Mouse (Mus musculus): ENCODE data around the gene Epha4.

Epha4 gene

DNA sequence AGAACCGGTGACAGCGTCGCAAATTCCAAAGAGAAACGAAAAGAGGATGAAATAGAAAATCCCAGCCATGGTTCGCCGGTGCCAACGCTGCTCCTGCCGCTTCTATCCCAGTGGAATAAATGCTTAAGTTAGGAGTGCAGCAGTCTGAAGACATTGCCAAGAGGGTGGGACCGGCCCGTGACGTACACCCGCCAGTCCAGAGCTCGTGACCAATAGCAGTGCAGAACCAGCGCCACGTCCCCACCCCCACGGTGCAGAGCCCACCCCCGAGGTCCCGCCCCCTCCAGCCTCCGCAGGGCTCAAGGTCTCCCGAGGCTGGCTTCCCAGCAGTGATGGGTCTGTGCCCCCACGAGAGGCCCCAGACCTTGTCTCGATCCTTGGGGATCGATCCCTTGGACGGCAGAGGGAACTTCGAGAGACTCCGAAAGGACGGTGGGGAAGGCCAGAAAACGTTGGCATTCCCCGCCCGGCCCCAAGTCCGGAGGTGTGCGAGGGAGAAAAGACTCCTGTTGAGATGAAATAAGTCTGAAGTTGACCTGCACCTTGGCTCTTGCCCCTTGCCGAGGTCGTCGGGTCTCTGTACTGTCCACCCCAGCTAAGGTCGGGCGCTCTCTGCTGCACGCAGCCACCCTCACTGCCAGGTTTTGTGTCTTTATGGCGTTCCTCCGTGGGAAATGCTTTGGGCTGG is at the start of gene Epha4:
Gene Epha4 (minus strand): TSS at position 126 of the 688 bp plus-strand sequence.
- DNase-seq (ENCODE audit: low read depth, low spot score), result peak; percentile 95

DNA sequence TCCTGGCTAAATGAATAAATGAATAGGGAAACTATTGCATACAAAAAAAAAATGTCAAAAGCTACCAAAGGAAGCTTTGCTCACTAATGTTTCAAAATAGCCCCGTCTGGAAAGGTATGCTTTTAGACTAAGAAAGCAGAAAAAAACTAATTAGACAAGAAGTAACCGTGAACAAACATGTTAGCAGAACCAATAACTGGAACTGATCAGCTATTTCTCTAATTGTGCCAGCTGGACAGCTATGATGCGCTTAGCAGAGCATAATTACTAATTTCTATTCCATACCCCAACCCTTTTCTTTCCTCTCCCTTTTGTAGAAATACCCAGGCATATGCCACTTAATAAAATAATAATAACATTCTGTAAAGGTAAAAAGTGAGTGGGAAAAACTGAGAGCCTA is 41.3 kb upstream of the Epha4 start:
- no peak for DNase-seq (ENCODE audit: low read depth, low spot score)

DNA sequence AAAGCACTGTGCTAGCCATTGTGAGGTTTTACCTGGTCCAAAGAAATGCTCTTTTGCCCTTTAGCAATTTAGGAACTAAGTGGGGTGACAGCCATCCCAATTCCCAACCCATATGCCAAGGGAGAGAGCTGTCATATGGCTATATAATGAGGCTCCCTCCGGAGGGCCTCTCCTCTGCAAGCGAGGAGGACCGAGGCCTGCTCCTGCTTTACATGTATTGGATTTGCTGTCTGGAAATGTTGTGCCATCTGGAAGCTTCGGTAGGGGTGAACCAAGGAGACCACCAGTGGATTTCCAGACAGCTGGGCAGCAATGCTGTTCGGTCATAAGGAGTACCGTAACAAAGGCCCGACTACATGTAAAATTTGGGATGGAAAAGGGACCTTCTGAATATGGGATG is 37.0 kb upstream of the Epha4 start:
- DNase-seq (ENCODE audit: low read depth, low spot score), result no peak

DNA sequence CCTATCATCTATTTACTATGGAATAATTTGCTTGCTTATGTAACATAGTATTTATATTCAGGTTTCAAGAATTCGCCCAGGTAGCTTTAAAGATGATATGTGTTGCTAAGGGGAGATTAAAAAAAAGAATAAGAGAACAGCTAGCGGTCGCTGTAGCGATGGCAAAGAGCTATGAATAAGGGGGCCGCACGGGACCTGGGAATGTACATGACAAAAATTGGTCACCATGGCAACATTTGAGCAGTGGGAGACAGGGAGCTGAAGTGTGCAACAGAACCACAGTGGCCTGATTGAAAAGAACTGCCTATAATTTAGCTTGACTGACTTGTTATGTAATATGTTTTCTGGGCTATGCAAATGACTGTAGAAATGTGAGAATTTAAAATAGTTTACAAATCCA is 30.8 kb upstream of the Epha4 start:
- peak; percentile 88 for DNase-seq (ENCODE audit: low read depth, low spot score)

DNA sequence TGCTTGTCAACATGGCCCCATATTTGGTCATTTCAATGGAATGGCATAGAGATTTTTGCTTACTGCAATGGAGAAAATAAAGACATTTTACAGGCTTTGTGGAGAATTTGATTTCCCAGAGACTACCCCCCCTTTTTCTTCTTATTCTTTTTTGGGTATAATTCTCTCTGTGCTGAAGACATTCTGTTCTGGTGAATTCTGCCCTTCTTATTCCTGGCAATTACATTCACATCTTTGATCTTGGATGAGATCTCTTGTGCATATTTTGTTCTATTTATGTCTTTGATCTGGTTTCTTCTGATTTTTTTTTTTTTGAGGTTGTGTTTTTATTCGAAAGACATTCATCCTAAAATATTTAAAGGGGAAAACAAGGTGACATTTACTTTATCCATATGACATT is 30.1 kb upstream of the Epha4 start:
- peak; percentile 66 for DNase-seq (ENCODE audit: low read depth, low spot score)

DNA sequence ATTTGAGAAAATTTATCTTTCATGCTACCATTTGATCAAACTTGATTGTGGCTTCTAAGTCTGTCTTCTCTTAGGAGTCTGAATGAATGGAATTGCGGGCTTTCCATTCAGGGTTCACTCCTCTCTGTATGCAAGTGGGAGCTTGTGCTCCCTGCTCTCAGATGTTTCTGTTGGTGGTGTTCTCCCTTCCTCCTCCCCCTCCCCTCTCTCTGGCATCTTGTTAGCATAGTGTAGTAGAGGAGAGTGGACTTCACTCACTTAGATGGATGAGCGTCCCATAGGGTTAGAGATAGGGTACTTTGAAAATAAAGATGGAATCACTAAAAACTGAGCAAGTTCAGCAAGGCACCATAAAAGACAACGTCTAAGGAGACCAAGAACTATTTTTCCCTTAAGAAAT is 29.4 kb upstream of the Epha4 start:
- no peak for DNase-seq (ENCODE audit: low read depth, low spot score)

DNA sequence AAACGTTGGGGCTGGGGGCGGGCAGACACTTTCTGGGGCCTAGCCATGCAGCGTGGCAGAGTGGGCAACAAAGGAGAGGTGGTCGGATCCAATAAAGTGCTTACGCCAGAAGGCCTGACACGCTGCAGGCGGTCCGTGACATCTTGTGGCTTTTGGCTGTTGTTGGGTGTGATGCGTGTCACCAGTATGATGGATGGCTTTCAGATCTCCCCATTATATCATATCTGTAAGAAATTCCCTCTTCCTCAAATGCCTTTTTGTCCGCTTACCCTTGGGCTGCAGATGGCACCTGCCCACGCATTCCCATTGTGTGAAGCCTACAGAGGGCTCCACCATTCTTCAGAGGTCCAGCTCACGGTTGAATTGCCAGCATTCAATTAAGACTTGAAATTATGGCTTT is 25.1 kb upstream of the Epha4 start:
- no peak for DNase-seq (ENCODE audit: low read depth, low spot score)

DNA sequence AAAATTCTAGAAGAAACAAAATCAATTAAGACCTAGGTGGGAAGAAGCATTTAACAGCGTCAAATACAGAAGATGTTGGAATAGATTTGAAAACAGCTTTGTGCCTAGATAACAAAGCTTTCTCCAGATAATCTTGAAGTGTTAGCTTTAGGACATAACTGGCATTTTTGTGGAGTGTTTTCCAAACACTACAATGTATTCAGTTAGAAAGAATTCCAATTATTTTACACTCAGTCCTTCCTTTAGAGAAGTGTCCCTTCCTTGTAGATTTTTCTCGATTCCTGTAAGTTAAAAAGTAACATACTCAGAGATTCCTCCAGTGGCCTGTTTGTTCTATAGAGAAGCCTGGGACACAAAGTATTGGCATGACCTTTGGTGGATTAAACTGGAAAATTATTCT is 23.7 kb upstream of the Epha4 start:
- DNase-seq (ENCODE audit: low read depth, low spot score), result no peak

DNA sequence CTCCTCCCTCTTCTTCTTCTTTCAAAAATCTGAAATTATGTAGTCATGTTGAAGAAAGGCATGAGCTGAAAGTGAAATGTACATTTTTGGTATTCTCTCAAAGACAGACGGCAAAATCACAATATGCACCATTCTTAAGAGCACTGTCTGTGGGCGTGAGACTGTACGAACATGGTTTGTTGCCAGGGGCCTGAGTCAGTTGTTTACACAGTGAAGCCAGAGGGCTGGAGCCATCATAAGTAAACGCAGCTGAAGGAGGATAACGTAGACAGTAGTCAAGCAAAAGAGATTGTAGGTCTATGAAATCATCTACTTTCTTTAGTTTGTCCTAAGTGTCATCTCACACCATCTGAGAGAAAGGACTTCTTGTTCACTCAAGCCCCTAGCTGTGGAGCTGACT is 21.0 kb upstream of the Epha4 start:
- peak; percentile 69 for DNase-seq (ENCODE audit: low read depth, low spot score)

DNA sequence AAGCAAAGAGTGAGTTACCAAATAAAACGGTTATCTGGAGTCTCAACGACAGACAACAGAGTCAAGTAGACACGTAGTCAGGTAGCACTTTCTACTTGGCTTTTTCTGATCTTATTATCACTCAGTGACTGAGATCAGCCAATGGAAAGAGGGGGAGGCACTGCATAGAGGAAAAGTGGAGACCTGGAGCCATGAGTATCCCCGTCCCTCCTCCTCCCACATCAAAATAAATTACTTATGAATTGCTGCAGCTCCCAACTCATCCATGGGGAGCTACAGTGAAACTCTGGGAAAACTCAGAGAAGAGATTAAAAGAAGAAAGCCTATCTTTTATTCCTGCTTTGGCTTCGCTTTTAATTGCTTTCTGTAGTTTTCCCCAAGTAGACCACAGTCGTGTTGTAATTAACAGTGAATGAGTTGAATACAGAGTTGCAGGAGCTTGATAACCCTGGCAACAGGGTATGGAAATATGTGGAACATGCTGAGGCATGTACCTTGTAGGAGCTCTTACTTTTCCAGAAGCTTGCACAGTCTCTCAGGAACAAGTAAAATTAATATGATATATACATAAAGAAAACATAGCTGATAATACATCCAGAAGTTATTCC is 17.8 kb upstream of the Epha4 start:
- no peak for DNase-seq (ENCODE audit: low read depth, low spot score)

DNA sequence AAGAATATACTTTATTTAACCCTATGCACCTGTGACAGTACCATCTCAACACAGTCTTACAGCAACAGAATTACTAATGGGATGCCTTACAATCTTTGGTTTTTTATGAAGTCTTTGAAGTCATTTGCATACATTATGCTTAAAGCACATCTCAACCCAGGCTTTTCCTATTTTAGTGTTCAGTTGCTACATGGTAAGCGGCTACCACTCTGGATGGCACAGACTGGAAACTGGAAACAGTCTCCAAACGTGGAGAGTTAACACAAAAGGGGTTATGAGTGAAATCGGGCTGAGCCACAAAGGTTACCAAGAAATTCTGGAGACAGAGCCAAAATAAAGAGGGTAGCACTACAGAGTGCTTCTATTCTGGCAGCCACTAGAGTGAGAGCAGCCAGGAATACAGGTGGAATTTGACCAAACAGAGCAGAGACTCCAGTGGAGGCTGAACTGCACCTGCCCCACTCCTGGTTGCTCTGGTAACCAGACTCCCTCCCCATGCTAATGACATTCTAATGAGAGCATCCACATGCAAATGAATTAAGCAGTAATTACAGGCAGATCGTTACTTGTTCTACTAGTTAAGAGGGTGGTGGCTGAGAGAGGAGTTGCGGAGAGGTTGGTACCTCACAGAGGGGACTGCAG is 17.2 kb upstream of the Epha4 start:
- DNase-seq (ENCODE audit: low read depth, low spot score), result peak; percentile 46

DNA sequence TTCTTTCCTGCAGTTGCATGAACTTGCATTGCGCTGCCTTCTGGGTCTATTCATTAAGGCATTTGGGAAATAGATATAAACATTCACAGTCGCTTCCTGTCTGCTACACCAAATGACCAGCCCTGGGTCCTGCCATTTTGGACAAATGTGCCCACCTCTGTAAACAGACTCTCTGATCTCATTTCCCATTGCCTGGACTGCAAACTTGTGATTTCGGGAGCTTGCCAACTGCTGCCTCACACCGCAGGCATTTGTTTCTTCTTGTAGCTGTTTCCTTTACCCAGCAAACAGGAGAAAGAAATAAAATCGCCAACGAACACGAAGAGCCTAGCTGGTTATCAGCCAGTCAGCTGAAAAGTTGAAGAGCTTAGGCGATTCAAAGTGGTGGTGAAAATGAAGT is 10.2 kb upstream of the Epha4 start:
- DNase-seq (ENCODE audit: low read depth, low spot score), result no peak

DNA sequence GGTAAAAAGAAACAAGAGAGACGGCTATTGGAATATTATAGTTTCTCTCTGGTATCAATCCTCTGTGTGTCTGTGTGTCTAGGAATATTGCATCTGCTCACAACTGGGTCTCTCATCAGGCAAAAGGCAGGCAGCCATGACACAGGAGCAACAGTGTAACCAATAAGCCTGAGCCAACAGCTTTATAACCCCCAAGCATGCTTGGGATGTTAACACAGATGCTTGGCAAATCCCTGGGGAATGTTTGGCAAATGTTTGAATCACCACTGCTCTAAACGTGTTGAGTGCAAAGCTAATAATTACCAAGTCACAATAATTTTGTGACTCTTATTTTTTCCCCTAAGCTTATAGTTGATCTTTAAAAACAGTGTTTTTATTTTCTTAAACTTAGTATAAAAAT is 8.5 kb upstream of the Epha4 start:
- no peak for DNase-seq (ENCODE audit: low read depth, low spot score)

DNA sequence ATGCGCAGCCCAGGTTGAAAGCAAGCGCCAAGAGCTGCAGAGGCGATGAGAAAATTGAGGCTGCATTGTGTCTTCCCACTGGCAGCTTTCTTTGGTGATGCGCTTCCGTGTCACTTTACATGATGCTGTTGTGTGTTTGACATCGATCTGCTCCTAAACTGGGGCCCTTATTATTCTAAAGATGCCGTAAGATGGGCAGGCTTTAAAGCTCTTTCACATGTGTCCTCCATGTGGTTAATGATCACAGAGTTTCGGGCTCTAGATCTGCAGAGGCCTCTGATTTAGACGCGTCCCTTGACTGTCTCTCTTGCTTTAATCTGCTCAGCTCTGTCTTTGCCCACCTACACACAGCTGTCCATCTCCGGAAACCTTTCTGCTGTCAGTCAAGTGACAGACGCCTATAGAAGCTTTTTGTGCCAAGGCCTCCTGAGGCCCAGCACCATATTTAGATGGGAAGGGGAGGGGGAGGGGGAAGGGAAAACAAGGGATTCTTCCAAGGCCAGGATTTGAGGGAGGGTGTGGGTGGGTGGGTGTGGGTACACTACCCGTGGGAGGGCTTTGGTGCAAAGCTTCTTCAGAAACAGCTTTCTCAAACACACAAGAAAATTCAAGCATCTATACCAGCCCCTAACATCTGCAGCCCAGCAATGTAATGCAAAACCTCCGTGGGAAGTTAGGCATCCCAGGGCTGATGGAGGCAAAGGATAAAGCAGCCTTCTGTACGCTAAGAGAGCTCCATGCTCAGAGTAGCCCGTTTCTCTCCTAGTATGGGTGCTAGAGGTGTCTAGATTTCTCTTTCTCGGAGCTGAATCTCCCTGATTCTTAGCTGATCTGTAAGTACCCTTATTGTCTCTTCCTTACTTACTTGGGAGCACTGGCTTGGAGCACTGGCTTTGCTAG is 7.0 kb upstream of the Epha4 start:
- DNase-seq (ENCODE audit: low read depth, low spot score), result peak; percentile 69

DNA sequence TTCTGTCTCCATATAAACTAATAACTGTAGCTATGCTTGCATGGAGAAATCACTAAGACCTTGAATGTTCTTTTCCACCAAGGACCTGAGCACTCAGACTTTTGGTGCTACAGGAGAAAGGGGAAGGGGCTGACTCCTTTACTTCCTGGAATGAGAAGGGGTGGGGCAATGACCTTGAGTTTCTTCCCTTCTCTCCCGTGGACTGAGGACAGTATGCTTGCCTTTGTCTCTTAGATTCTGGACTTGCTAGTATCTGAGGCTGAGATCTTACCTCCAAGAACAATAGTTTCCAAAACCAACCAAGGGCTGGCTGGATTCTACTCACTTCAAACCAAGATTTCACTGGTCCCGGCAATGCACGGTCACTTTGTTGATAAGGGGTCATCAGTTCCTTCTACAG is 3.8 kb upstream of the Epha4 start:
- no peak for DNase-seq (ENCODE audit: low read depth, low spot score)

DNA sequence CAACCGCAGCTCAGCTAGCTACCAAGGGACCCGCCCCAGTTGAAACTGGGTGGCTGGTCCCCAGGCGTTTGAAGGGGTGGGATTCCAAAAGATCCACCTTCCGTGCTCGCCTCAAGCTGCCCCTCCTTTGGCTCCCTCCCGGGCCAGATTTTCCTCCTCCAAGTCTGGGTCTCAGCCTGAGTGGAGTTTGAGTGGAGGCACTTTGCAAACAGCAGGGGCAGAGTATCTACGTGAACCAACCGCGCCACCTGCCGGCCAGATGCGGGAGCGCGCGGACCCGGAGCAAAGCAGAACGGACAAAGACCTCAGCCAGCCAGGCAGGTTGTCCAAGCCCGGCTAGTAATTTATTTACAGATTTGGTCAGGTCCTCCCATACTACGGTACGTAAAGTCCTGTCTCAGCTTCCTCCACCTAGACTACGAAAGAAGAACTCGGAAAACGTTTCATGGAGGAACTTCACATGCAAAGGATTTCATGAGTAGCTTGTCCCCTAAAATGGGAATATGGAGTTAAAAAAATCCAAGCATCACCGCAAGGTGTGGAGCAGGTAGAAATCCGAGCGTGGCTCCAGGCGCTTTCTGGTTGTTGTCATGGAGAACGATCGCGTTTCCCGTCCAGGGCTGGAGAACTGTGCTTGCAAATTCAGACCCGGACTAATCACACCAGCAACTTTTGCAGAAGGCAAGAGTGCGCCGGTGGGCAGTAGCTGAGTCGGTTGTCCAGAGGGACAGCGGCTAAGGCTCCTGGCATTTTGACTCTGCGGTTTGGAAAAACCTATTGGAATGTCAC is 1.5 kb upstream of the Epha4 start:
- DNase-seq (ENCODE audit: low read depth, low spot score), result peak; percentile 94

DNA sequence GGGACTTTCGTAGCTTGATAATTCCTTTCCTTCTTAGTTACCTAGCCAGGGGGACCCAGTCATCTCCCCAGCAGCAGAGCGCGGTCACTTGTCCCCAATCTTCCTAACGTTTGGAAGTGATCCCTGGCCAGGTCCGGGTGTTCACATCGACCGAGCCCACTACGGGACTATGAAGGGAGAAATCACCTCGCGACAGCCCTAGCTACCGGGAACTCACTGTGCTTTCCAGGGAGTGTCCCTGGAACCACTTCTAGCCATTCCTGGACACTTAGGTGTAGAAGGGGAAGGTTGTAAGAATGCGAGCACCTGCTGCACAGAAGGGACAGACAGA is 728 bp upstream of the Epha4 start:
- DNase-seq (ENCODE audit: low read depth, low spot score), result no peak

DNA sequence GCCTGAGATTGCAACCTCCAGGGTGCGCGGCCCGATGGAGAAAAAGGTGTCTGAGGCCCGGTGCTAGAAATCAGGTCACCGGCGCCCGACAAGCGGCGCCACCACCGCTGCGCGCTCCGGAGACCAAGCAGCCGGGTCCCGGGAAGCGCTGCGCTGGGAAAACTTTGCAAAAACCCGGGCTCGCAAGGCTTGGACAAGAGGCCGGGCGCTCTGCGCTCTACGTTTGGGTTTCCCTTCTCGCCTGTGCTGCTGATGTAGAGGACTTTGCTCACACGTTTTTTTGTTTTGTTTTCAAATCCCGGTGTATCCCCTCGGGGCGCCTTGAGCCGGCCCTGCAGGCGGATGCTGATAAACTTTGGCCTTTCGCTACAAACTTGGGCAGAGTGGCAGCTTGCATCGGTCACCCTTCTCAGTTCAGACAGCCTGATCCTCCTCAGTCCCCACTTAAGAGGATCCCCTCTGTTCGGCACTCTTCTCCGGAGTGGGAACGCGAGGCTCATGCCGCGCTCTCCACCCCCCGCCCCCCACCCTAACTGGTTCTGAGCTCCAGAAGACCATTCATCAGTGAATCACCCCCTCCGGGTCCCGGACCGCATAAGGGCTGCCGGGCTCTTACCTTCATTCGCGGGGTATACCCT is 444 bp downstream of the Epha4 start:
- peak; percentile 62 for DNase-seq (ENCODE audit: low read depth, low spot score)

DNA sequence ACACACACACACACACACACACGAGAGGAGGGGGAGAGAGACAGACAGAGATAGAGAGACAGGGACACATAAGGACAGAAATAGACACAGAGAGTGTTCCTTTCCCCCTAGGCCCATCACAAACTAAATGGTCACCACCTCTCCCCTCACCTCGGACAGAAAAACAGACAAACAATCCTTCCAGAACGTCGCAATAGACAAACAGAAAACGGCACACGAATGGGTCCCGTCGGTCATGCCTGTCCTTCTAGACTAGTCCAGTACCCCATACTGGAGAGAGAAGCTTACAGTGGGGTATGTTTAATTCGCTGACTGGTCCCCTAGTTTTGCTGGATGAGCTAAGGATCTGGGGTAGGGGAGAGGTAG is 946 bp downstream of the Epha4 start:
- DNase-seq (ENCODE audit: low read depth, low spot score), result no peak

DNA sequence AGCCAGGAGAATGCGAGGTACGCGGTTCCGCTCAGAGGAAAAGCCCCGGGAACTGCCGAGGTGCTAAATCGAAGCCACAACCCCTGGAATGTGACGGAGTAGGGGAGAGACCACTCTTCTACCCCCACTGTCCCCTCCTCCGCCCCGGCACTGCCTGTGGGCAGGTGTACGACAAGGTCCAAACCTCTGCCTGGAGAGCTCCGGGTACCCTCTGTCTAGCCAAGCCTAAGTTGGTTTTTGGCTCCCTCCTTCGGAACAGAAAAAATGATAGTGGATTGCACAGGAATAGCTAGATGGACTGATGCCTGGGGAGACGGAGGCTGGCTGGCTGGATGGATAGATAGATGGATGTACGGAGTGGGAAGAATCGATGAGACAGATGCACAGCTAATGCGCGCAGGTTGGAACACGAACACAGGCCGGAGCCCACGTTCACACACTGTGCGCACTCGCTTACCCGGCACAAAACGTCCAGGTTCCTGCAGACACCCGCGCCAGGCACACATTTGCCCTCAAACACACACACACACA is 1.4 kb downstream of the Epha4 start:
- DNase-seq (ENCODE audit: low read depth, low spot score), result peak; percentile 86

Data from brain, adult 2 months (tissue).